Mouse (Mus musculus): ENCODE measurements around the gene Sdk1.

DNA sequence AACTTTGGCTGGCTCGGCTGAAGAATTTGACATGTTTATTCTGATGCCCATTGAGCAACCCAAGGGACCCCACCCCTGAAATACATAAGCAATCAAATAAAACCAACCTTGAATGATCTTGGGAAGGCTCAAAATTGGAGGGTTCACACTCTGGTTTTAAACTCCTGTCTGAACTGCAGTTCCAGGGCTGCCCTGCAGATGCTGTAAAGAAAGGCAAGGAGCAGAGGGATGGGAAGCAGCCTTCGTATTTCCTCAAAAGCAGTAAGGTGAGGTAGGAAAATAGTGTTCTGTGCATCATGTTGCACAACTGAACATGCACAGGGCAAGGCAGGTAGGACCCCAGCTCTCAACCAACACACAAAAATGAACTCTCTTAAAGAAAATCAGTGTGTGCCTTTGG, 222.1 kb downstream of the Sdk1 start:
- TF ChIP-seq POLR2A (IDR thresholded peaks at IDR 0.05; ENCODE audit: control insufficient read depth, extremely low read depth, insufficient read depth, low read length, poor library complexity) (no peak), CTCF (IDR thresholded peaks at IDR 0.05; ENCODE audit: borderline replicate concordance, control insufficient read depth, extremely low read depth, insufficient read depth, low read length, poor library complexity) (no peak)
